Mouse (Mus musculus) midbrain, embryonic 16.5 days (tissue): Measurements from ENCODE around the gene Prss2. TPM values are rescaled to one million over a fixed set of nuclear protein-coding genes. Genes with fewer than 3 reads are reported as not detected.
"Not testable (repeated sequence)": the region's sequence is repeated elsewhere in the genome, so short reads cannot be mapped to it uniquely, and the experiment has no call there.

ENCODE experiments used
- ATAC-seq: fragments of 200-750 bp; cut with Nextera tagmentation; 2 replicates; pipeline ENCODE4 v1.8.0; 2017; ENCODE audit warnings: moderate TSS enrichment
- H3K27ac ChIP-seq: fragments of 300-500 bp; sonication (generic); 2 replicates; pipeline ENCODE4 v1.5.1; 2014; ENCODE audit warnings: mild to moderate bottlenecking, low read length, mixed read lengths
- H3K27me3 ChIP-seq: fragments of 300-500 bp; sonication (generic); 2 replicates; pipeline ENCODE4 v1.6.1; 2014; ENCODE audit warnings: low read depth, low read length, mixed read lengths; ENCODE audit not compliant: control insufficient read depth, insufficient read depth
- H3K36me3 ChIP-seq: fragments of 300-500 bp; sonication (generic); 2 replicates; pipeline ENCODE4 v1.6.1; 2014; ENCODE audit warnings: mild to moderate bottlenecking, low read length, moderate library complexity, mixed read lengths; ENCODE audit not compliant: control insufficient read depth, insufficient read depth
- H3K4me1 ChIP-seq: fragments of 300-500 bp; sonication (generic); 2 replicates; pipeline ENCODE4 v1.6.1; 2014; ENCODE audit warnings: mild to moderate bottlenecking, low read length, mixed read lengths; ENCODE audit not compliant: control insufficient read depth, insufficient read depth
- H3K4me2 ChIP-seq: fragments of 300-500 bp; sonication (generic); 2 replicates; pipeline ENCODE4 v1.6.1; 2014; ENCODE audit warnings: mild to moderate bottlenecking, low read length, mixed read lengths
- H3K4me3 ChIP-seq: fragments of 300-500 bp; sonication (generic); 2 replicates; pipeline ENCODE4 v1.5.1; 2014; ENCODE audit warnings: low read depth, mild to moderate bottlenecking, low read length, moderate library complexity, mixed read lengths
- H3K9ac ChIP-seq: fragments of 300-500 bp; sonication (generic); 2 replicates; pipeline ENCODE4 v1.6.1; 2014; ENCODE audit warnings: low read depth, low read length, mixed read lengths
- H3K9me3 ChIP-seq: fragments of 300-500 bp; sonication (generic); replicated peaks from 2 replicates; pipeline ENCODE4 v1.6.1; 2014; ENCODE audit warnings: mild to moderate bottlenecking, low read length, mixed read lengths; ENCODE audit not compliant: control insufficient read depth, poor library complexity, severe bottlenecking
- WGBS: fragments of 180-500 bp; shearing (Covaris S2); extraction: QIAGEN DNeasy Blood & Tissue Kit; methylation state at CpG from one replicate; pipeline ENCODE4 v1.1.7; 2014; 5-methylcytosine and 5-hydroxymethylcytosine counted together
- polyA plus RNA-seq: library from polyadenylated mRNA; unstranded; fragments of >200 nt; fragmentation: Nextera tagmentation; extraction: Ambion mirVana; gene quantifications from 2 replicates; pipeline ENCODE4 v1.2.1, GENCODE M21; 2015

The Prss2 gene
- polyA plus RNA-seq = not detected in 2 replicates

DNA sequence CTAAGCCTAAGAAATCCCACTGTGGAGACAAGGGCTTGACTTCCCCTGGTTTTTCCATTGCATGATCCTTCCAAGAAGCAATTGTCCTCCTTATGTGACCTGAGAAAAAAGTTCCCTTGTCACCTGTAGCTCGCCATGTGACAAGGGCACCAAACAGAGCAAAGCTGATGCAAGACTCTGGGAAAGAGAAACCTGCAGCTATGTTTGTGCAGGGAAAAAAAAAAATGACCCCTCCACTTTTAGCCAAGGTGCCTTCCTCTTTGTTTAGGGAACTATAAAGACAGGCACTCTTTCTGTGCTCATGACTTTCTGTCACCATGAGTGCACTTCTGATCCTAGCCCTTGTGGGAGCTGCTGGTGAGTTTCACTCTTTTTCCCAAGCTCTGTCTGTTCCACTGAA lies at the start of gene Prss2:
TSS of gene Prss2 (plus strand) at position 301 of the 400 bp plus-strand sequence.
- Histone ChIP-seq H3K4me2 (no peak within 1 kb of the TSS), H3K4me1 (no peaks in the 10 kb centered on the region), H3K36me3 (no peaks in the 10 kb centered on the region), H3K4me3 (no peak within 1 kb of the TSS), H3K9me3 (no peaks in the 10 kb centered on the region), H3K27ac (no peak within 1 kb of the TSS), H3K9ac (no peak within 1 kb of the TSS), H3K27me3 (no peaks in the 10 kb centered on the region)
- 74% methylated on average over 1 of the region's 1 CpGs for WGBS
- ATAC-seq = no peak

- 84% methylated on average over 3 of the region's 3 CpGs for WGBS
- no peaks in the 10 kb centered on the region for H3K27me3 ChIP-seq
- no peak for ATAC-seq
- no peak overlapping the region for H3K4me3 ChIP-seq
- H3K36me3 ChIP-seq = no peaks in the 10 kb centered on the region
- H3K4me1 ChIP-seq = no peaks in the 10 kb centered on the region
- no peak overlapping the region for H3K27ac ChIP-seq
- no peak overlapping the region for H3K9ac ChIP-seq
- H3K4me2 ChIP-seq = no peak overlapping the region
- no peaks in the 10 kb centered on the region; the same call in 1 of the 2 replicates for H3K9me3 ChIP-seq
Observed at GRCm38 (mm10) chr6:41499374-41499773, 22.2 kb upstream of the Prss2 start.

DNA sequence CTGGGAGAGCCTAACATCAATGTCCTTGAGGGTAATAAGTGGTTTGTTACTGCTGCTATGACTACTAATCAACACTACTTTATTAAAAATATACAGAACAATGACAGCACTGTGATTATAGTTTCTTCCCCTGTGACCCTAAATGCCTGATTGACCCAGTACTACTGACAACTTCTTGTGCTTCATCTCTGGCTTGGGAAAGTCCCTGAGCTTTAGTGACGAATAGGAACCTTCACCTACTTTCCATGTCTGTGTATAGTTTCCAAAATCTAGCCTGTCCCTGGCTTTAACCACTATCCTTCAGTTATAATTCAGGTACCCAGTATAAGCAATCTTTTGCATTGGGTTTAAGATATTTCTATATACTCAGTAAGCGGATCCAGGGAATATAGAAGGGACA lies 16.7 kb upstream of the Prss2 start:
- H3K36me3 ChIP-seq = no peaks in the 10 kb centered on the region
- H3K9ac ChIP-seq = no peak overlapping the region
- no peak overlapping the region for H3K4me3 ChIP-seq
- H3K27ac ChIP-seq = no peak overlapping the region
- H3K4me2 ChIP-seq = no peak overlapping the region
- no peaks in the 10 kb centered on the region for H3K27me3 ChIP-seq
- no peaks in the 10 kb centered on the region for H3K4me1 ChIP-seq
- 86% methylated on average over 2 of the region's 2 CpGs for whole genome bisulfite sequencing
- no peak for ATAC-seq
- no peaks in the 10 kb centered on the region for H3K9me3 ChIP-seq

GRCm38 (mm10) chr6:41505323-41505722 lies 16.3 kb upstream of the Prss2 start:
- no peaks in the 10 kb centered on the region for H3K27me3 ChIP-seq
- no peak overlapping the region for H3K27ac ChIP-seq
- no peak overlapping the region for H3K9ac ChIP-seq
- no peak for ATAC-seq
- no peak overlapping the region for H3K4me3 ChIP-seq
- no peaks in the 10 kb centered on the region for H3K4me1 ChIP-seq
- H3K9me3 ChIP-seq = no peaks in the 10 kb centered on the region
- H3K36me3 ChIP-seq = no peaks in the 10 kb centered on the region
- 78% methylated on average over 6 of the region's 6 CpGs for WGBS
- no peak overlapping the region for H3K4me2 ChIP-seq

GRCm38 (mm10) chr6:41518017-41518524 lies 3.5 kb upstream of the Prss2 start:
- Histone ChIP-seq H3K9me3 (no peaks in the 10 kb centered on the region), H3K4me3 (no peak overlapping the region), H3K27me3 (no peaks in the 10 kb centered on the region)

GRCm38 (mm10) chr6:41526453-41526852 lies 4.9 kb downstream of the Prss2 start:
- Histone ChIP-seq H3K9ac (no peak overlapping the region), H3K4me3 (no peak overlapping the region), H3K4me2 (no peak overlapping the region), H3K27ac (no peak overlapping the region), H3K36me3 (no peaks in the 10 kb centered on the region), H3K9me3 (no peaks in the 10 kb centered on the region), H3K4me1 (no peaks in the 10 kb centered on the region), H3K27me3 (no peaks in the 10 kb centered on the region)
- no peak for ATAC-seq

More at GRCm38 (mm10) chr6:41518017-41518524, 3.5 kb upstream of the Prss2 start:
- Histone ChIP-seq H3K4me1 (no peaks in the 10 kb centered on the region), H3K4me2 (no peak overlapping the region), H3K36me3 (no peaks in the 10 kb centered on the region), H3K9ac (no peak overlapping the region), H3K27ac (no peak overlapping the region)
- no peak for ATAC-seq
- WGBS = 83% methylated on average over 6 of the region's 6 CpGs

GRCm38 (mm10) chr6:41527402-41527801 lies 5.8 kb downstream of the Prss2 start:
- Histone ChIP-seq H3K9me3 (no peaks in the 10 kb centered on the region), H3K4me2 (no peak overlapping the region), H3K4me3 (no peak overlapping the region), H3K4me1 (no peaks in the 10 kb centered on the region), H3K9ac (no peak overlapping the region), H3K27me3 (no peaks in the 10 kb centered on the region), H3K36me3 (no peaks in the 10 kb centered on the region), H3K27ac (no peak overlapping the region)
- WGBS = 87% methylated on average over 1 of the region's 1 CpGs
- ATAC-seq = no peak

DNA sequence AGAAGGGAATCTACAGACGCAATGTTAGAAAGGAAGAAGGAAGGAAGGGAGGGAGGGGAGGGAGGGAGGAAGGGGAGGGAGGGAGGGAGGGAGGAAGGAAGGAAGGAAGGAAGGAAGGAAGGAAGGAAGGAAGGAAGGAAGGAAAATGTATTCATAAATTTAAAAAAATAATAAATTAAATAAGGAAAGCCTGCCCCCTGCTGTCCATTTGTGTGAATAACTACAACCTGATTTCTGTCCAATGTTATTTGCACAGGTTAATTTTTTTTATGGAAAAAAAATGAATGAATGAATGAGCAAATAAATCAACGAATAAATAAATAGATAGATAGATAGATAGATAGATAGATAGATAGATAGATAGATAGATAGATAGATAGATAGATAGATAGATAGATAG lies 8.4 kb downstream of the Prss2 start:
- not testable (repeated sequence) for H3K9me3 ChIP-seq, H3K4me2 ChIP-seq, H3K4me3 ChIP-seq, H3K27ac ChIP-seq, H3K27me3 ChIP-seq, ATAC-seq, H3K36me3 ChIP-seq, H3K9ac ChIP-seq, H3K4me1 ChIP-seq
- WGBS = 2% methylated on average over 1 of the region's 2 CpGs

- Histone ChIP-seq H3K27me3 (no peaks in the 10 kb centered on the region), H3K27ac (no peak overlapping the region), H3K9ac (no peak overlapping the region), H3K4me2 (no peak overlapping the region), H3K4me1 (no peaks in the 10 kb centered on the region), H3K9me3 (no peaks in the 10 kb centered on the region), H3K36me3 (no peaks in the 10 kb centered on the region), H3K4me3 (no peak overlapping the region)
- WGBS = 81% methylated on average over 4 of the region's 4 CpGs
- no peak for ATAC-seq
Observed at GRCm38 (mm10) chr6:41532181-41532580, 10.6 kb downstream of the Prss2 start.
